Mouse (Mus musculus): Measurements from ENCODE around the gene Tsfm. TPM values are rescaled to one million over a fixed set of nuclear protein-coding genes. Genes with fewer than 3 reads are reported as not detected.

Tsfm gene
- polyA plus RNA-seq, 2 experiments from 2014 or later = 38.2 to 54.1 TPM

- peak; percentile 87 for ATAC-seq
Measured at GRCm38 (mm10) chr10:127041774-127042338, 11.2 kb upstream of the Tsfm start.

DNA sequence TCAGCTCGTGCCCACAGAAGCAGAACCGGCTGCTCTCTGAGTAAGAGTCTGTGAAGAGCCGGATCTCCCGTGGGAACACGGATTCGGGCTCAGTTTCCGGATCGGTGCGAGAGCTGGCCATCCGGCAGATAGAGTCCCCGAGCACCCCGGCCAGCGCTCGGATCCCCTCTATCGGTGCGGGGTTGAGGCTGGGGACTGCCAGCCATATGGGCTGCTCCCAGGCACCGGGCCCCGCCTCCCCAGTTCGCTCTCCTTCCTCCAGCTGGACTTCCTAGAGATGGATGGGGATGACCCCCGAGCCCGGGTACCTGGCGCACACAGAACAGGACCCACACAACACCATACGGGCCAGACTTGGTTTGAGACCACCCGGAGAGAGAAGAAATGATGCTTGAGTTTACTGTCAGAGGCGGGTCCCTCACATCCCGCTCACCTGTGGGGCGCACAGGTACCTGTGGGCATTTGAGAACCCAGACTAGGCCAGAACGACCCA lies 10.7 kb upstream of the Tsfm start, which contains the start of the genes Mettl1 and Eef1akmt3:
Gene Mettl1, plus strand, starts transcription at position 141 of the 493 bp plus-strand sequence.
Gene Eef1akmt3, minus strand, starts transcription at position 240 of the 493 bp plus-strand sequence.
- ATAC-seq = peak; percentile 70

DNA sequence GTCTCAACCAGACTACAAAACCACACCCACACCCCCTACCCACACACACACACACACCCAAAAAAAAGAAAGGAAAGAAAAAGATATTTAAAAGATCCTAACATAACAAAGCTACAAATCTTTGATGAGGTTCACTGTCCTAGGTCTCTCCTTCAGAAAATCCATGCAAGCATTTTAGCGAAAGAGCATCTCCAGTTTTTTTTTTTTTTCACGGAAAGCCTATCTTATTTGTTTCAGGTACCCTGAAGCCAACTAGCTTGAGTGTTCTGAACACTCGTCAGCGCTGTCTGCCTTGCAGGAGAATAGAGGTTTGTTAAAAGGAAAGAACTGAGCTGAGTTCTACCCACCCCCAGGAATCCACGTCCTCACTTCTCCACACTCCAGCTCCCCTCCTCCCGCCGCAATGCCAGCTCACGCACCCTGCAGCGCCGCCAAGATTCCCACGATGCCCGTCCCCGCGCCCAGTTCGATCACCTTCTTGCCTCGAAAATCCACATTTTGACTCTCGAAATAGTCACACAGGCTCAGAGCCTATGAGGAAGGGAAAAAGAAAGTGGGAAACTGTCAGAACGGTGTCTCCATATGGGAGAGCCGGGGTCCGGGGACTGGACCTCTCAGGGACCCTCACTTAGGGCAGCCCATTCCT lies 10.1 kb upstream of the Tsfm start:
- no peak for ATAC-seq

DNA sequence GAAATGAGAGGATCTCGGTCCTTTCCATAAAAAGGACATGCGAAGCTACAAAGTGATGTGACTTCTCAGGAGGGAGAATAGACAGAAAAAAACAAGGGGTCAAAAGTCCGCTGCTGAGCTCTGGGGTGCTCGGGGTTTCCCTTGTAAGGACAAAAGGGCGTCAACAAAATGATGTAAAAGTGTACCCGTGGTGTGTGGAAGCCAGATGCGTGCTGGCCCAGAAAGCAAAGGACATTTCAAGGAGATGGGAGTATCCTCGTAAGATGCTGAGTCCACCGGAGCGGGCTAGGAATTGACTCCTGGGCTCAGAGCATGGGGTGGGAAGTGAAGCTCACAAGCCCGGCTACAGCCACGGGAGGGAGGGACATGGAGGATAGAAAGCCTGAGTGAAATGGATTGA lies 7.0 kb upstream of the Tsfm start:
- no peak for ATAC-seq

DNA sequence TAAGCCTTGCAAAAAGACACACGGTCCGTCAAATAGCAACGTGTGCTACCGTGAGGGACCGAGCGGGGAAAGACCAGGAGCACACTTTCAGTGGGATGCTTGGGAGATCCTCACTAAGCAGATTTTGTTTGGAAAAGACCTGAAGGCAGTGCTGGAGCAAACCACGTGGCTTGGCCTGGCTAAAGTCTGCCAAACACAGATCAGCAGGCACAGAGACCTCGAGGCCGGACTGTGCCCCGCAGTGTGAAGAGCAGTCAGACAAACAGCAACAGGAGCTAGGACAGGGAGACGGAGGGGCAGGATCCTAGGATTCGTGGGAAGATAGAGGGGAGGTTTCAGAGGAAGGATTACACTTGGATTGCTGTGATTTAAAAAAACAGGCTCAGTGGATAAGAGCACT lies 5.6 kb upstream of the Tsfm start:
- no peak for ATAC-seq

GRCm38 (mm10) chr10:127033301-127033741 lies 2.7 kb upstream of the Tsfm start:
- no peak for ATAC-seq

DNA sequence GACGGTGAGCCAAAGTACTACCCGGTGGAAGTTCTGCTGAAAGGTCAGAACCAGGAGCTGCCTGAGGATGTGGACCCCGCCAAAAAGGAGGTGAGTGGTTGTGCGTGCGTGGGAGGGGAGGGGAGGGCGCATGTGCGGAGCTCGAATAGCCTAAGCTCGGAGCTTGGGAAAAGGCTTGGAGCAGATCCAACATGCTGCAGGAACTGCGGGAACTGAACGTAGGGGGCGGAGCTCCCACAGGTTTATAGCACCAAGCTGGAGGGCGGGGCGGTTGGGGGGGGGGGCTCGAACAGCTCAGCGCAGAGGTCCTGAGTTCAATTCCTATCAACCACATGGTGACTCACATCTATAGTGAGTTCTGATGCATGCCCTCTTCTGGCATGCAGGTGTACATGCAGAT lies 12.2 kb downstream of the Tsfm start:
- no peak for ATAC-seq

GRCm38 (mm10) chr10:127017071-127017470 lies 13.6 kb downstream of the Tsfm start:
- ATAC-seq = no peak

DNA sequence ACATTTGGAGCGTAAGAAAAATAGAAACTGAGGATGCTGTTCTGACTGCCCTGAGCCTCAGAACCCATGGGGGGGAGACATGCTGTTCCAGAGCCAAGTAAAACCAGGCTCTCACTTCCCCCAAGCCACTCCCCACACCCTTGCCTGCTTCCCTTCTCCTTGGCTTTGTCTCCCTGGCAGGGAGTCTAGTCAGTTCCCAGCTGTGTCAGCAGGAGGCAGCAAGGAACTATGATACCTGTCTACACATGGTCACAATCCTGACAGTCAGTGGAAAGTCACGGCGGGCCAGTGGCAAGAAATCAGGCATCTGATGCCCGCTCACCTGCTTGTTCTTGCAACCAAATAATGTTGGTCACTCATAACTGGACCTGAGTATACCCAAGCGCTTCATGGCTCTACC lies 14.2 kb downstream of the Tsfm start:
- ATAC-seq = no peak

- no peak for ATAC-seq
Measured at GRCm38 (mm10) chr10:127003806-127004205, 26.8 kb downstream of the Tsfm start.

DNA sequence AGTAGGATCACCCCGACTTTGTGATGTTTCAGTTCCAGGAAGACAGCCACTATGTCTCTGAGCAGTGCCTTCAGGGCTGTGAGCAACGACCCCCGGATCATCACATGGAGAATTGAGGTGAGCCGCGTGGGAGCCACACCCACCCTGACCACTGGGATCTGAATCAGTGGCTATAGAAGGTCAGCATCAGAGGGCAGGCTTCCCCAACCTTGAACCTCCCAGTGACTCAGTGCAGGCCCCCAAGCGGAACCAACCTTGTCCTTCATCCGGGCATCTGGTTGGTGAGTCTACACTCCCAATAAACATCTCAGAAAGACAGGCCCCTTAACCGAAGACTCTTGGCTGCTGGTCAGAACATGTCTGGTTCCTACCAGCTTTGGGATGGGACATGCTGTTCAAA lies 27.3 kb downstream of the Tsfm start:
- ATAC-seq = no peak

DNA sequence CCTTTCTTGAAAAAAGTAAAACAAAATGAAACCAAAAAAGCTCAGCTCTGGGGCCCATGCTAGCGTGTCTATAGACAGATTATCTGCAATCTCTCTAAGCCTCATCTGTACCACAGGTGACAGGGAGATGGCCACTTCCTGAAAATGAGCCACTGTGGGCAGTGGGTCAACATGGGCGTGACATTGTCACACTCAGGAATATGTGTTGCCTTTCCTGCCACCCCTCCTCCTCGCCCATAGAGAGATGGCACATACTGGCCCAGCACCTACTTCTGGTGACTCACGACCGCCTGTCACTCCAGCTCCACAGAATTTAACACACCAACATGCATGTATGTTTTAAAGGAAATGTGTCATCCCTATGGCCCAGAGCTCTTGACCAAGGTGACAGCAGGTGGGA lies 27.9 kb downstream of the Tsfm start:
- no peak for ATAC-seq

- no peak for ATAC-seq
Measured at GRCm38 (mm10) chr10:127002056-127002455, 28.6 kb downstream of the Tsfm start.

DNA sequence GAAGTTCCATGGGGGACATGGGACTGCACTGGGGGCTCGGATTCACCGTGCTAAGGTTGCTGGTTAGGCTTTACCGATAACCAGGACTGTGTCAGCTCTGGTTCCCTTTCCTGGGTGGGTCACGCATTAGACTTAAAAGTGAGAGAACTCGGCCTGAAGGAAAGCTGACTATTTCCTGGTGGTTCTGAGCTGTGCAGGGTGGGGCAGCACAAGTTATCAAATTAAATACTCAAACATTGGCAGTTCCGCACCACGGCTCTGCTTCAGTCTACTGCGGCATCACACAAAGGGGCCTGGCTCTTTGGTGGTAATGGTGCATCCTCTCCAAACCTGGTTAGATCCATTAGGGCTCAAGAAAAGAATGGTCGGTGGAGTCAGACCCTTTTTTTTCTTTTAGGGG lies 29.3 kb downstream of the Tsfm start:
- ATAC-seq = no peak

GRCm38 (mm10) chr10:127000529-127000928 lies 30.1 kb downstream of the Tsfm start, which contains the start of gene Avil:
Gene Avil (plus strand): TSS chr10:127000709.
- no peak for ATAC-seq

GRCm38 (mm10) chr10:126997340-126998113 lies 33.1 kb downstream of the Tsfm start:
- no peak for ATAC-seq

GRCm38 (mm10) chr10:126993621-126994020 lies 37.0 kb downstream of the Tsfm start:
- no peak for ATAC-seq

DNA sequence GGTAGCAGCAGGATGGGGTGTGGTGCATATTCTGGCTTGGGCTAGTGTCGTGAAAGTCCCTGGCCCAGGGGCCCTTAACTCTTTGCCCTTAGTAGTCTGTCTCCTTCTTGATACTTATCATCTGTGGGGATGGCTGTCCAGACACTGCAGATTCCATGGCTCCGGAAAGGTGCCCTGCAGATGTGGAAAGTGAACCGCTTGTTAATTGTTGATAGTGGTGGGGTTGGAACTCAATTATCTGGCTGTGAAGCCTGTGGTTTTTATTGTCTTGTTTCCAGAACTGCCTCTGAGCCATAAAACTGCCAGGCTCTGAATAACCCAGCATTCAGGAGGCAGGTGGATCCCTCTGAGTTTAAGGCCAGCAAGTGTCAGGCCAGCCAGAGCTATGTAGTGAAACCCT lies 39.0 kb downstream of the Tsfm start:
- ATAC-seq = no peak

DNA sequence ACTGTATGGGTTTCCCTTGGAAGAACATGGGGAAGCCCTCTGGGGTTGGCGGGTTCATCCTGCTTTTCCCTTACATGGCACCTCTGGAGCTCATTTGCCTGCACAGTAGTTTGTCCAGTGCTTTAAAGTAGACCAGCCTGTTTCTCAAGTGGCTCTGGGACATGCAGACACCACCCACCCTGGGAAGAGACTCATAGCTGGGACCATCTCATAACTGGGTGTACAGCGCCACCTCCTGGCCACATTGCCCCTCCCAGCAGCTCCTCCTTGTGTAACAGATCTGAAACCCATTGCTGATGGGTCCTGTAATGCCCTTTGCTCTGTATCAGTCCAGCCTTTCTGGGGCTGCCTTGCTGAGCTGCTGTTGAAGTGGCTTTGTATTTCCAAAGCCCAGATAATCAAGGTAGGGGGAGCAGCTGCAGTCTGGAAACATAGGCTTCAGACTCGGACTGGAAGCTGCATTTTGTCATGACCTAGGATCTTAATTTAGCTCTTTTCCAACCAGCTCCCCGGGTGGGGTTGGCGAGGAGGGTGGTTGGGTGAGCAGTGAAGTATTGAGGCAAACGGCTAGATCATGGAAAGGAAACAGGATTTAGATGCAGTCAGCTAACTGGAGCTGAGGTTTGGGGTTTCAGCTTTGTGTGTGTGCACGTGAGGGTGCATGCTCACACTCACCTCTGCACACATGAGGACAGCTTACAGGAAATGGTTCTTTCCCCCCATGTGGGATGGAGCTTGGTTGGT lies 40.2 kb downstream of the Tsfm start:
- peak; percentile 90 for ATAC-seq

DNA sequence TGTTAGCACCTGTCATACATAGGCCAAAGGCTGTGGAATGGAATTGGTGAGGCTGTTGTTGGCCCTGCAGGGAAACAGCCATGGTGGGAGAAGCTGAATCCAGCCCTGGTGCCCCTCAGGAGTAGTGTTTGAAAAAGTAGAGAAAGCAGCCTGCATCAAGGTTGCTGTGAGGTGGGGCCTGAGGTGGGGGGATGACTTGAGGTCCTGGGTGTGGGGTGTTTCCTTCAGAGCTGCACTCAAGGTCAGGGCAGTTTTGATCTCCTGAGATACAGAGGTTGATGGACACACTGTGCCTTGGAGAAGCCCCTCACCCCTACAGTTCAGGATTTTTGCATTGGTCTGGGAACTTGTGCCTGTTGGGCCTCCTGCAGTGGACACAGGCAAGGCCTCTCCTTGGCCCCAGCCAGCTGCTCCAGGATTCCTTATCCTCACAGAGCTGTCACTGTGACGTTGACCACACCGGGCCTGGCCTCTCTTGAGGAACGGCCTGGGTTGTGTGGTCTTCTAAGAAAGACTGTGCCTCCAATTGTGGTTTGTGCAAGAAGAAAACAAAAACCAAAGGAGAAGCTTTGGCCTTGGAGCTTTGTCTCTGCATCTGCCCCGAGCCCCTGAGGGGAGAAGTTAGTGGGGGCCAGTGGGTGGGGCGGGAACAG lies 42.0 kb downstream of the Tsfm start:
- ATAC-seq = no peak

DNA sequence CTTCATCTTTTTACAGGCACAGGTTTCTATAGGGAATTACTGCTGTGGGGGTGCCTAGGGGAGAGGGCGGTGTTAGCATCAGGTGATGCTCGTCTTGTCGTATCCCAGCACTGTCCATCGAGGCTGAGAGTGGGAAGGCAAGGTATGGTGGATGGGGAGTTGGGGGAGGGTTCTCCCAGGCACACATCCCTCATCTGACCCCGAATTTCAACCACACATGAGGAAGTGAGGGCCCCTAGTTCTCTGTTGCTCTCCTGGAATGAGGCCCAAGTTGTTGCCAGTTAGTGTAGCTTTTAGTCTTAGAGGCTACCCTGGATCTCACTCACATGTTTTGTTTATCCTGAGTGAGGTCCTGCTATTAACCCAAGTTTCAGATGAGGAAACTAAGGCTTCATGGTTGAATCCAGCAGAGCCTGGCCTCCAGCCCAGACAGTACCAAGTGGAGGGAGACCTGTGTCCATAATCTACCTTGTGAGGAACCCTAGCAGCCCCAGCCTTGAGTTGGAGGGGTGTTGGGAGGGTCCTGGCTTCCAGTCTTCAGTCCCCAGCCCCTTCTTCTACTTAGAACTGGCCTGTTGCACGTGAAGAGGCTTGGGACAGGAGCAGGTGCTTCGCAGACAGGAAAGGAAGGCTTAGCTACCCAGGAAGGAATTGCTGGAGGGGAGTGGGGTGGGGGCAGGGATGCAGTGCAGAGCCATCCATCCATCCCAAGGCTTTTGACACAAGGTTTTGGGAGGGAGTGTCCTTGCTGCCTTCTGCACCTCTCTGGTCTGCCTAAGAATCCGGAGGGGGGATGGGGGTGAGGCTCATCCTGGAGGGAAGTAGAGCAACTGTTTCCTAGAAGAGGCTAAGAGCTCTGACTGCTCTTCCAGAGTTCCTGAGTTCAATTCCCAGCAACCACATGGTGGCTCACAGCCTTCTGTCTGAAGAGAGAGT lies 43.2 kb downstream of the Tsfm start:
- no peak for ATAC-seq

All from CD4-positive, CD25-positive, alpha-beta regulatory T cell, adult 4 months (primary cell).